Mouse (Mus musculus) small intestine, adult 2 months (tissue): ENCODE measurements around the gene 4930519G04Rik.

ENCODE experiments used
- CTCF ChIP-seq: fragments of 200-500 bp; IDR thresholded peaks from 2 replicates; pipeline ENCODE4 v1.5.1; 2012; ENCODE audit warnings: low read depth, mild to moderate bottlenecking, control low read depth, inconsistent platforms, low read length, moderate library complexity, mixed read lengths; ENCODE audit not compliant: insufficient replicate concordance, insufficient read length; ENCODE audit errors: extremely low read depth
- POLR2A ChIP-seq: fragments of 200-500 bp; IDR thresholded peaks from 2 replicates; pipeline ENCODE4 v1.6.1; 2012; ENCODE audit warnings: low read depth, mild to moderate bottlenecking, control low read depth, inconsistent platforms, low read length, moderate library complexity

GRCm38 (mm10) chr5:114877487-114877886 is 24.0 kb downstream of the 4930519G04Rik start:
- no peak for TF ChIP-seq CTCF
- TF ChIP-seq POLR2A, result no peak
